Mouse (Mus musculus) C2C12 (cell line): ENCODE results near the gene Hlcs. TPM values are rescaled to one million over a fixed set of nuclear protein-coding genes. Genes with fewer than 3 reads are reported as not detected.

Experiments
- H3K27me3 ChIP-seq: one replicate; pipeline ENCODE4 v1.6.1; 2011; ENCODE audit not compliant: control insufficient read depth, insufficient read depth, insufficient read length
- H3K36me3 ChIP-seq: one replicate; pipeline ENCODE4 v1.6.1; 2011; ENCODE audit not compliant: control insufficient read depth, insufficient read depth
- H3K4me3 ChIP-seq: one replicate; pipeline ENCODE4 v1.5.1; 2011; ENCODE audit warnings: mild to moderate bottlenecking, control low read depth; ENCODE audit not compliant: poor library complexity, insufficient read depth, severe bottlenecking
- H3K79me2 ChIP-seq: one replicate; pipeline ENCODE4 v1.6.1; 2011; ENCODE audit not compliant: control insufficient read depth, insufficient read depth
- H3K79me3 ChIP-seq: one replicate; pipeline ENCODE4 v1.6.1; 2011; ENCODE audit warnings: low read depth, control low read depth
- H3ac ChIP-seq: one replicate; pipeline ENCODE3; 2011; ENCODE audit warnings: low read depth; ENCODE audit not compliant: control insufficient read depth, insufficient read length
- CEBPB ChIP-seq: IDR thresholded peaks from one replicate; pipeline ENCODE4 v1.6.1; 2011; ENCODE audit warnings: low read depth, mild to moderate bottlenecking, control low read depth, moderate library complexity
- CTCF ChIP-seq: IDR thresholded peaks from one replicate; pipeline ENCODE4 v1.5.1; 2011; ENCODE audit not compliant: control insufficient read depth, insufficient read depth, insufficient read length
- FOSL1 ChIP-seq: IDR thresholded peaks from one replicate; pipeline ENCODE4 v1.8.0; 2011; ENCODE audit warnings: mild to moderate bottlenecking, low read length; ENCODE audit not compliant: poor library complexity, insufficient read depth, severe bottlenecking
- MAX ChIP-seq: IDR thresholded peaks from one replicate; pipeline ENCODE4 v1.6.1; 2011; ENCODE audit warnings: mild to moderate bottlenecking, control low read depth
- MYOD1 ChIP-seq: IDR thresholded peaks from one replicate; pipeline ENCODE4 v1.6.1; 2011; ENCODE audit warnings: low read depth; ENCODE audit not compliant: control insufficient read depth, insufficient read length
- MYOG ChIP-seq: IDR thresholded peaks from one replicate; pipeline ENCODE4 v1.6.1; 2011; ENCODE audit not compliant: control insufficient read depth, insufficient read length; ENCODE audit errors: extremely low read depth
- USF1 ChIP-seq: IDR thresholded peaks from one replicate; pipeline ENCODE4 v1.6.1; 2011; ENCODE audit warnings: low read depth, mild to moderate bottlenecking, control low read depth, moderate library complexity
- polyA plus RNA-seq: library from polyadenylated mRNA; unstranded; fragments of >200 nt; fragmentation: generic; extraction: Trizol; gene quantifications from one replicate; pipeline ENCODE4 v1.2.1, GENCODE M21; 2012; ENCODE audit warnings: missing spikeins

Gene Hlcs
- polyA plus RNA-seq, 1 experiment = 1.7 TPM

- no peaks in the 10 kb centered on the region for H3K36me3 ChIP-seq
- H3K79me3 ChIP-seq = no peaks in the 10 kb centered on the region
- no peak overlapping the region for H3K4me3 ChIP-seq
- no peak for TF ChIP-seq CEBPB
- TF ChIP-seq MYOG = no peak
- TF ChIP-seq USF1 = no peak
- TF ChIP-seq MAX = no peak
- no peak for TF ChIP-seq CTCF
- no peak for TF ChIP-seq FOSL1
- no peak for TF ChIP-seq MYOD1
- no peaks in the 10 kb centered on the region for H3K79me2 ChIP-seq
- H3K27me3 ChIP-seq = no peaks in the 10 kb centered on the region
- no peak overlapping the region for H3ac ChIP-seq
Observed at GRCm38 (mm10) chr16:94260938-94261630, 52.3 kb downstream of the Hlcs start.

DNA sequence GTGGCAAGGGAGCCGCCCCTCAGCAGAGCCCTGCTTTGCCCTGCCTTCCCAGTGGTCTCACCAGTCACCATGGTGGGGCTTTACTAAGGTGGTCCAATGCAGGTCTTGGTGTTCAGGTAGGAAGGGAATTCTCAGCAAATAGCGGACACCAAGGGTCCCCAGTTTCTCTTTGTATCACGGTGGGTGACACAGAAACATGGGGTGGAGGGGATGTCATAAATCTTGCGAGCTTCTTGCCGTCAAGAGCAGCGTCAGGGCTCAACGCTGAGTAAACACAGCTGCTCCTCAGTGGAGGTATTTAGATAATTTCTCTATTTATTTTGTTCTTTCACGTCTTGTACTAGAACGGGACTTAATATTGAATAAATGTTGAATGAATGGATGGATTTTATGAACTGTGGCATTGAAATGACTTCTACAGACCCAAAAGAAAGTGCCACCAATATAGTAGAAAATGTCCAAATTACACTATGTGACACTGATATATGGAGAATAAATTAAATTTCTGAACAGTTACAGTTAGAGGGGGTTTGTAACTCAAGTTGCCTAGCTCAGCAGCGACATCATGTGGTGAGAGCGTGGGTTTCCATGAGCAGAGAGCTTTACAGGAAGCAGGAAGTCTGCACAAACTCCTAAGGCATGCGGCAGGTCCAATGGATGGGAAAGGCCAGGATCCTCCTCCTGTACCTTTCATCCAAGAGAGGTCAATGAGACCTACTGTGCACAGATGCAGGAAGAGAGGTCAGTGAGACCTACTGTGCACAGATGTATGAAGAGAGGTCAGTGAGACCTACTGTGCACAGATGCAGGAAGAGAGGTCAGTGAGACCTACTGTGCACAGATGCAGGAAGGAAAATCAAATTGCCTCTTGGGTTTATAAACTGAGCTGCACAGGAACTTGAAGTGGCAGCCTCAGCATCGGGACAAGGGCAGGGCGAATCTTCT is 54.7 kb downstream of the Hlcs start:
- TF ChIP-seq MYOG (no peak), FOSL1 (no peak), MAX (no peak), CTCF (peak; percentile 64)
- Histone ChIP-seq H3K79me2 (no peaks in the 10 kb centered on the region), H3K79me3 (no peaks in the 10 kb centered on the region), H3K4me3 (no peak overlapping the region), H3K36me3 (no peaks in the 10 kb centered on the region), H3K27me3 (no peaks in the 10 kb centered on the region), H3ac (no peak overlapping the region)

DNA sequence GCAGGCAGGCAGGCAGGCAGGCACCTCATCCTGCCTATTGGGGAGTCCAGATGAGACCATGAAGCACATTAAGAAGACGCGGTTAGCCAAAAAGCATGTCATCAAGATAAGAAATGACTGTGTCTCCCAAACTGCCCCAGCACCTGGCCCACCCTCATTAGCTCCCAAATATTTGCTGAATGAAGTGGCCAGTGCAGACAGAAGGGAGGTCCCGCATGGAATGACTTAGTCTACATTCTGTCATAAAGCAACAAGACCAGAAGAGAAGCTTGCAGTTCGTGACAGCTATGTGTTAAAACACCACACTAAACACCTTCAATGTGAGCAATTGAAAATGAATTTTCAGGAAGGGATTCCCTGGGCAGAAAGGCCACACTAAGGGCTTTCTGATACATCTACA is 57.8 kb downstream of the Hlcs start:
- no peaks in the 10 kb centered on the region for H3K36me3 ChIP-seq
- H3K4me3 ChIP-seq = no peak overlapping the region
- H3K79me2 ChIP-seq = no peaks in the 10 kb centered on the region
- TF ChIP-seq MYOD1 (peak; percentile 55), CEBPB (no peak)
- H3K79me3 ChIP-seq = no peaks in the 10 kb centered on the region
- H3K27me3 ChIP-seq = no peaks in the 10 kb centered on the region
- H3ac ChIP-seq = no peak overlapping the region

GRCm38 (mm10) chr16:94255035-94255434 is 58.3 kb downstream of the Hlcs start:
- no peak overlapping the region for H3ac ChIP-seq
- no peaks in the 10 kb centered on the region for H3K27me3 ChIP-seq

DNA sequence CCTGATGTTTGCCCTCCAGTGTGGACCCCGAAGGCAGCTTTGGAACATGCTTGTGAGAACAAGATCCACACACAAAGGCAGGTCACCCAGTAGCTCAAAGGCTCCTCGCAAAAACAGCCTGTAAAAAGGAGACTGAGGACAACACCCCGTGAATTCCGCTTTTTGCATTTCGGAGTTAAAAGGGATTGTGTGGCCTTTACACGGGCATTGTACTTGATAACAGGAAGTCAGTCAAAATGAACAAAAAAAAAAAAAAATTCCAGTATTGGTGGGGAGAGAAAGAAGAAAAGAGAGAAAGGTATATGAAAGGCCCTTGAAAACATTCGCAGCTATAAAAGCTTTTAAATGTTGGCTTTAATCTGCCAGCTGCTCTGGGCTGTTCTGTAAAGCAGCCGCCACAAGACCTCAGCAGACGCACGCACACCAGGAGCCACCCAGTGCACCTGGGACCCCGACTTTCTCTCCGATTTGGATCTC is 58.9 kb downstream of the Hlcs start:
- TF ChIP-seq MYOG (no peak), CTCF (no peak), FOSL1 (no peak), CEBPB (no peak), MYOD1 (no peak), USF1 (no peak), MAX (no peak)
- no peaks in the 10 kb centered on the region for H3K79me2 ChIP-seq
- H3ac ChIP-seq = no peak overlapping the region
- H3K79me3 ChIP-seq = no peaks in the 10 kb centered on the region
- no peaks in the 10 kb centered on the region for H3K36me3 ChIP-seq
- no peak overlapping the region for H3K4me3 ChIP-seq
- H3K27me3 ChIP-seq = no peaks in the 10 kb centered on the region

More at GRCm38 (mm10) chr16:94255035-94255434, 58.3 kb downstream of the Hlcs start:
- TF ChIP-seq FOSL1 (no peak), MAX (no peak), MYOD1 (no peak), MYOG (no peak), USF1 (no peak), CEBPB (no peak), CTCF (no peak)
- H3K79me3 ChIP-seq = no peaks in the 10 kb centered on the region
- no peaks in the 10 kb centered on the region for H3K36me3 ChIP-seq
- H3K4me3 ChIP-seq = no peak overlapping the region
- H3K79me2 ChIP-seq = no peaks in the 10 kb centered on the region
